Mouse (Mus musculus) kidney, embryonic 16.5 days (tissue): Measurements from ENCODE around the gene Twist2. TPM values are rescaled to one million over a fixed set of nuclear protein-coding genes. Genes with fewer than 3 reads are reported as not detected.

Source experiments
- ATAC-seq: fragments of 200-750 bp; cut with Nextera tagmentation; 2 replicates; pipeline ENCODE4 v1.8.0; 2017; ENCODE audit warnings: moderate TSS enrichment; ENCODE audit not compliant: low FRiP score, low TSS enrichment
- H3K27ac ChIP-seq: fragments of 300-500 bp; sonication (generic); 2 replicates; pipeline ENCODE4 v1.5.1; 2014; ENCODE audit warnings: low read length
- H3K27me3 ChIP-seq: fragments of 300-500 bp; sonication (generic); 2 replicates; pipeline ENCODE4 v1.6.1; 2014; ENCODE audit warnings: low read length, control low read depth, mixed read lengths; ENCODE audit not compliant: insufficient read depth
- H3K36me3 ChIP-seq: fragments of 300-500 bp; sonication (generic); 2 replicates; pipeline ENCODE4 v1.6.1; 2014; ENCODE audit warnings: low read length, control low read depth, mixed read lengths; ENCODE audit not compliant: insufficient read depth
- H3K4me1 ChIP-seq: fragments of 300-500 bp; sonication (generic); 2 replicates; pipeline ENCODE4 v1.6.1; 2014; ENCODE audit warnings: low read length, control low read depth, mixed read lengths; ENCODE audit not compliant: insufficient read depth
- H3K4me2 ChIP-seq: fragments of 300-500 bp; sonication (generic); replicated peaks from 2 replicates; pipeline ENCODE4 v1.6.1; 2014; ENCODE audit warnings: low read depth, low read length
- H3K4me3 ChIP-seq: fragments of 300-500 bp; sonication (generic); 2 replicates; pipeline ENCODE4 v1.5.1; 2014; ENCODE audit warnings: mild to moderate bottlenecking, low read length
- H3K9ac ChIP-seq: fragments of 300-500 bp; sonication (generic); replicated peaks from 2 replicates; pipeline ENCODE4 v1.6.1; 2014; ENCODE audit warnings: low read length
- H3K9me3 ChIP-seq: fragments of 300-500 bp; sonication (generic); 2 replicates; pipeline ENCODE4 v1.6.1; 2016; ENCODE audit warnings: low read length, control low read depth
- WGBS: fragments of 180-500 bp; shearing (Covaris S2); extraction: QIAGEN DNeasy Blood & Tissue Kit; methylation state at CpG from one replicate; pipeline ENCODE4 v1.1.7; 2014; 5-methylcytosine and 5-hydroxymethylcytosine counted together
- polyA plus RNA-seq: library from polyadenylated mRNA; unstranded; fragments of >200 nt; fragmentation: Nextera tagmentation; extraction: Ambion mirVana; gene quantifications from 2 replicates; pipeline ENCODE4 v1.2.1, GENCODE M21; 2015

The Twist2 gene
- polyA plus RNA-seq, 1 experiment from 2014 or later, result 8.3 TPM

DNA sequence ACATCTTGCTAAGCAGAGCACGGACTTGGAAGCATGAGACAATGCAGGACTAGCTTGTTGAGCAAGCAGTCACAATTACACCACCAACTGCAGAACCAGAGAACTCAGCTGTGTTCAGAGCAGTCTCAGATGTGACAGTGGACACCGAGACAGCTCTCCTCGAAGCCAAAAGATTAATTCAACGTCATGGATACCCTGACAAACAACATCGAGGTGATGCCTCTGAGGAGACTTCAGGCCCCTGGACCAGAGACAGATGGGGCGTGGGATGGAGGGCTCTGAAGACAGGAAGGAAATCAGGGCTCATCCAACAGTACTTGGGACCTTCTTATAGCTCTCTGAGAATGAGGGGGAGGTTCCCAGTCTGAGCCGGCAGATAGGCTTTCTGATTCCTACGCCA is 79.6 kb downstream of the Twist2 start:
- no peak for ATAC-seq
- no peak overlapping the region for H3K27ac ChIP-seq
- H3K4me1 ChIP-seq, result peaks cover 16% of the 10 kb centered on the region; the same call in 1 of the 2 replicates
- no peaks in the 10 kb centered on the region for H3K36me3 ChIP-seq
- peaks cover 9% of the 10 kb centered on the region; the same call in 1 of the 2 replicates for H3K9me3 ChIP-seq
- no peak overlapping the region for H3K9ac ChIP-seq
- H3K4me3 ChIP-seq, result no peak overlapping the region
- 0 out of 2 replicates have a peak, but pooled peaks cover 2% of the 10 kb centered on the region for H3K27me3 ChIP-seq
- 35% methylated on average over 8 of the region's 8 CpGs for WGBS
- H3K4me2 ChIP-seq, result no peak overlapping the region

DNA sequence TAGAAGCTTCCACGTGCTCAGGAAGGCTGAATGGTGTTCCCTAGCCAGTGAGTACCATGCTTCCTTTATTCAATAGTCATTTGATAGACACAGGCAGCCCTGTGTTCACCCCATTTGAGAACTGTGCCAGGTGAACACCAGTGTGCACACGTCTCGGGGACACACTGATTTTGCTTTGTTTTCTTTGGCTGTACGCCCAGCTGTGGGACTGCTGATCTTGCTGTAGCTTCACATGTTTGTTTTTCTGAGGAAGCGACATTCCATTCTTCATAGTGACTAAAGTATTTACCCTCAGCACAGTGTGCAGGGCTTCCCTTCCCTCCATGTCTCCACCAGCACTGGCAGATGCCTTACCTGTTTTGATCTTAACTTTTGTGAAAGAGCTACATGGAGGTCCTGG is 81.9 kb downstream of the Twist2 start:
- H3K27me3 ChIP-seq, result no peaks in the 10 kb centered on the region
- no peak overlapping the region for H3K4me3 ChIP-seq
- H3K36me3 ChIP-seq, result no peaks in the 10 kb centered on the region
- no peak overlapping the region for H3K27ac ChIP-seq
- 41% methylated on average over 5 of the region's 5 CpGs for WGBS
- ATAC-seq, result peak; percentile 61
- H3K4me1 ChIP-seq, result peaks cover 16% of the 10 kb centered on the region; the same call in 1 of the 2 replicates
- H3K9me3 ChIP-seq, result peaks cover 9% of the 10 kb centered on the region; the same call in 1 of the 2 replicates
- no peak overlapping the region for H3K9ac ChIP-seq
- H3K4me2 ChIP-seq, result no peak overlapping the region

DNA sequence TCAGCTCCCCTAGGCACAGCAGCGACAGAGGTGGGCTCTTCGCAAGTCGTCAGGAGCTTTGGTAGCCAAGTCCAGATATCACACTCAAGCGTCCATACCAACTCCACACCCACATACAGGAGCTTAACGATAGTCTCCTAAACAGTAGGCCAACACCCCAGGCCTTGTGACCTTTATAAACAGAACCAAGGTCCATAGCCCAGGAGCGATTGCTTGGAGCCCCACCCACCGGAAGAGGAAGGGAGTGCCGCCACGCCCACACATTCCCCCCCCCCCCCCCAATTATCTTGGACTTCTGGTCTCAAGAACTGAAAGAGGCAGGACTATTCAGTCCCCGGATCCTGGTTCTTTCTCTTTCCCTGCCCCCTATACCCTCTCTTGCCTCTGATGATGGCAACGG is 92.3 kb downstream of the Twist2 start:
- Histone ChIP-seq H3K36me3 (no peaks in the 10 kb centered on the region), H3K4me1 (no peaks in the 10 kb centered on the region), H3K9ac (no peak overlapping the region), H3K27ac (no peak overlapping the region), H3K4me2 (no peak overlapping the region), H3K27me3 (no peaks in the 10 kb centered on the region), H3K9me3 (no peaks in the 10 kb centered on the region), H3K4me3 (no peak overlapping the region)
- ATAC-seq, result no peak
- WGBS, result 88% methylated on average over 11 of the region's 11 CpGs

DNA sequence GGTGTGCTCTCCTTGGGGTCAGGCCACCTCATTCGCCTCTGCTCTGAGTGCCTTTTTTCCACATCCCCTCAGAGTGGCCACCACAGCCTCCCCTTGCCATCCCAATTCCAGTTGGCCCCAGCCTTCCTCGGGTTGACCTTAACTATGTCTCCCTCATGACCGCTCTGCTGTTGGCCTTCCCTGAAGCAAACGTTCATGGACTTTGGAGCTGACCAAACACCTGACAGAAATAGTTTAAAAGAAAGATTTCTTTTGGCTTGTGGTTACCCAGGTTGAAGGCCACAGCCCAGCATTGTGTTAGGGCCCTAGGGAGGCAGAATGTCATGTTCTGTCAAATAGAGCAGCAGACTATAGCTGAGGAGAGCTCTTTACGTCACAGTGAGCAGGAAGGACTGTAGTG is 93.0 kb downstream of the Twist2 start:
- WGBS, result 87% methylated on average over 5 of the region's 5 CpGs
- no peak for ATAC-seq
- H3K36me3 ChIP-seq, result no peaks in the 10 kb centered on the region

DNA sequence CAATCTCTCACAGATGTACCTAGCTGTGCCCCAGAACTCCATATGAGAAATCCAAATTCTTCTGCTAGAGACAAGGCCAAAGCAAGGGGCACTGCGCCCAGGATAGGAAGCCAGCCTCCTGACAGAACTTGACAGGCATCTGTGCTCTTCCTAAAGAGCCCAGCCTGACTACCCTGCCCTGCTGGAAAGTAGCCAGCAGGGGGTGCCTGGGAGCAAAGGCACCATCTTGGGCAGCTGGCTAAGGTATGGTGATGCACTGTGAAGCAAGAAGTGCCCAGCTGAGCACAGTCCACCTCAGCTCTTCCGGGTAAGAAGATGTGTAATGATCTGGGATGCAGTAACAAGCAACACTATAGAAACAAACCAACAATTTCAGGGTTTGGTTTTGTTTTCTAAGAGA is 95.8 kb downstream of the Twist2 start:
- Histone ChIP-seq H3K4me3 (no peak overlapping the region), H3K27me3 (no peaks in the 10 kb centered on the region), H3K27ac (no peak overlapping the region), H3K4me2 (no peak overlapping the region), H3K4me1 (no peaks in the 10 kb centered on the region), H3K9ac (no peak overlapping the region), H3K9me3 (no peaks in the 10 kb centered on the region), H3K36me3 (no peaks in the 10 kb centered on the region)
- 89% methylated on average over 2 of the region's 2 CpGs for WGBS
- no peak for ATAC-seq

More for the DNA sequence above, 93.0 kb downstream of the Twist2 start:
- H3K9me3 ChIP-seq, result no peaks in the 10 kb centered on the region
- no peak overlapping the region for H3K4me3 ChIP-seq
- H3K4me1 ChIP-seq, result no peaks in the 10 kb centered on the region
- no peak overlapping the region for H3K9ac ChIP-seq
- H3K4me2 ChIP-seq, result no peak overlapping the region
- H3K27me3 ChIP-seq, result no peaks in the 10 kb centered on the region
- no peak overlapping the region for H3K27ac ChIP-seq
